In the genomic region with DNA sequence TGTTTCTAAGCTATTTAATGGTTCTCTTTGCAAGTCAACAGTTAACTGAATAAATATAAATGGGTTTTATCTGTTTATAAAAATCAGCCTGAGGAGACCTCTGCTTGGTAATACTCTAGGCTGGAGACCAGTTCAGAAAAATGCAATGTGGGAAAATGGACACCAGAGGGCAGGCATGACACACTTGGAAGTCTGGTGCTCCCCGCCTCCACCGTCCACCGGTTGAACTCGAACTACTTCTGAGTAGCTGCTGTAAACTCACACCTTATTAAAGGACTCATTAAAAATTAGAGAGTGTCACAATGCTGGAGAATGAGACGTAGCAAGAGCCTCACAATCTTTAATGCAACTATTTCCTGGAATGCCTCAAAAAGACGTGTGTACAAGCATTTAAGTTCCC, we compare ENCODE assay signal across 9 mouse cellular contexts. TPM values are rescaled to one million over a fixed set of nuclear protein-coding genes. Genes with fewer than 3 reads are reported as not detected.
DNase-seq lines count a peak whose midpoint lies in the region; ATAC-seq and TF ChIP-seq lines count a peak whose summit lies in the region.
"Had no signal": no experiment of that assay in that cellular context is flagged by ENCODE, and none has a peak within 500 bp of the region (broad histone marks: within the 10 kb centered on the region; RNA-seq: fewer than 3 reads in every experiment).

No protein-coding gene starts in this region.

- 10% methylated on average over 6 of the region's 6 CpGs for WGBS in forebrain, embryonic 11.5 days
- WGBS in lung, embryonic 14.5 days: 11% methylated on average over 6 of the region's 6 CpGs

- DNase-seq in ES-CJ7 (ENCODE audit: low read depth, low spot score): peak; percentile 66
- peak; percentile 84 for DNase-seq in brain, embryonic 14.5 days (ENCODE audit: low read depth)
- peak; percentile 81 for DNase-seq in forebrain, embryonic 11.5 days (ENCODE audit: low spot score)
- DNase-seq in layer of hippocampus, adult 18-20 months (ENCODE audit: low spot score in 2 of 2): peak; percentile 55 to 86
- peak; percentile 92 for DNase-seq in lung, embryonic 14.5 days
- DNase-seq in ovary, postnatal 10 days (ENCODE audit: low spot score): peak; percentile 44
- DNase-seq in thymus, postnatal 36 days: peak; percentile 27 to 45

- no peaks in the 10 kb centered on the region for H3K9me3 ChIP-seq in forebrain, embryonic 11.5 days (ENCODE audit: control insufficient read depth, low read length)
- no peaks in the 10 kb centered on the region for H3K9me3 ChIP-seq in lung, embryonic 14.5 days (ENCODE audit: low read depth, low read length)
- H3K9me3 ChIP-seq: lung, embryonic 15.5 days had no signal

- TF ChIP-seq POLR2A in brain, embryonic 14.5 days (IDR thresholded peaks at IDR 0.05; ENCODE audit: borderline replicate concordance, extremely low read depth, insufficient read depth, insufficient read length, poor library complexity, severe bottlenecking): no peak

- H3K4me1 ChIP-seq in forebrain, embryonic 11.5 days (replicated peaks; ENCODE audit: control insufficient read depth, insufficient read depth, low read length): no peaks in the 10 kb centered on the region
- no peaks in the 10 kb centered on the region for H3K4me1 ChIP-seq in lung, embryonic 14.5 days (ENCODE audit: insufficient read depth)
- H3K4me1 ChIP-seq: lung, embryonic 15.5 days had no signal

- H3K4me2 ChIP-seq in forebrain, embryonic 11.5 days (ENCODE audit: low read depth, low read length, severe bottlenecking): no peak overlapping the region
- no peak overlapping the region for H3K4me2 ChIP-seq in lung, embryonic 14.5 days
- H3K4me2 ChIP-seq: lung, embryonic 15.5 days had no signal

- H3K27ac ChIP-seq in forebrain, embryonic 11.5 days (ENCODE audit: low read depth, low read length): no peak overlapping the region
- no peak overlapping the region for H3K27ac ChIP-seq in lung, embryonic 14.5 days (ENCODE audit: low read depth)
- H3K27ac ChIP-seq: lung, embryonic 15.5 days had no signal

- peak; percentile 88 for TF ChIP-seq CTCF in brain, embryonic 14.5 days (IDR thresholded peaks at IDR 0.05; ENCODE audit: borderline replicate concordance, extremely low read depth, insufficient read depth, insufficient read length)
- TF ChIP-seq CTCF in lung, embryonic 14.5 days (IDR thresholded peaks at IDR 0.05; ENCODE audit: low read depth): peak; percentile 84

- no peak overlapping the region for H3K9ac ChIP-seq in forebrain, embryonic 11.5 days (ENCODE audit: low read length)
- H3K9ac ChIP-seq in lung, embryonic 14.5 days: no peak overlapping the region
- H3K9ac ChIP-seq: lung, embryonic 15.5 days had no signal

- H3K4me3 ChIP-seq in forebrain, embryonic 11.5 days (ENCODE audit: low read depth, low read length): no peak overlapping the region
- H3K4me3 ChIP-seq in lung, embryonic 14.5 days (ENCODE audit: low read depth, low read length): no peak overlapping the region
- H3K4me3 ChIP-seq: lung, embryonic 15.5 days had no signal

- peak; percentile 79 for ATAC-seq in forebrain, embryonic 11.5 days (replicated peaks; ENCODE audit: low FRiP score)
- ATAC-seq in hematopoietic stem cell, adult 5-6 weeks (replicated peaks in 1 of 2; ENCODE audit: insufficient read depth in 1 of 2, low FRiP score in 2 of 2, low TSS enrichment in 1 of 2, low read depth in 1 of 2, poor library complexity in 2 of 2, severe bottlenecking in 2 of 2): peak; percentile 94 to 96
- ATAC-seq in lung, embryonic 14.5 days (ENCODE audit: insufficient read depth): peak; percentile 79

- no peaks in the 10 kb centered on the region for H3K36me3 ChIP-seq in forebrain, embryonic 11.5 days (ENCODE audit: control insufficient read depth, insufficient read depth, low read length)
- no peaks in the 10 kb centered on the region for H3K36me3 ChIP-seq in lung, embryonic 14.5 days (ENCODE audit: insufficient read depth)
- H3K36me3 ChIP-seq: lung, embryonic 15.5 days had no signal

- no peaks in the 10 kb centered on the region for H3K27me3 ChIP-seq in forebrain, embryonic 11.5 days (ENCODE audit: control insufficient read depth, insufficient read depth, low read length)
- H3K27me3 ChIP-seq in lung, embryonic 14.5 days (ENCODE audit: insufficient read depth, low read length): no peaks in the 10 kb centered on the region
- H3K27me3 ChIP-seq: lung, embryonic 15.5 days had no signal

RNA-seq across cellular contexts. Expression of a gene that starts 27.5 kb away (rescaled TPM):
- polyA plus RNA-seq in brain, embryonic 14.5 days (2012; rRNA removed): 5.5 and 10.1 TPM in 2 replicates
- 52.5 and 53.7 TPM in 2 replicates for polyA plus RNA-seq in forebrain, embryonic 11.5 days (2014; fragmentation: Nextera tagmentation; extraction: Ambion mirVana)
- total RNA-seq in hematopoietic stem cell, adult 5-6 weeks (2017): 83.8 and 89.4 TPM in 2 replicates
- 10 to 100 TPM; 17.0 to 18.8 TPM for total RNA-seq in layer of hippocampus, adult 18-20 months (2021)
- polyA plus RNA-seq in lung, embryonic 14.5 days (2014; fragmentation: Nextera tagmentation; extraction: Ambion mirVana): 58.0 and 67.9 TPM in 2 replicates

Comparison
In these comparisons a context has a peak if more than half of its experiments do, and no peak if none do; other contexts are left out.
1. DNase-seq: peak in every context shown above with its lines; median percentile 92 in lung, embryonic 14.5 days; 84 in brain, embryonic 14.5 days; 81 in forebrain, embryonic 11.5 days; 70 in layer of hippocampus, adult 18-20 months; 66 in ES-CJ7; 44 in ovary, postnatal 10 days; 36 in thymus, postnatal 36 days.